Mouse (Mus musculus) embryo, embryonic 11 days (tissue): ENCODE results near the gene Zrsr1.

Source experiments
- DNase-seq: peaks from one replicate; pipeline ENCODE4 v3.0.0-alpha.2; 2015

Gene Zrsr1

DNA sequence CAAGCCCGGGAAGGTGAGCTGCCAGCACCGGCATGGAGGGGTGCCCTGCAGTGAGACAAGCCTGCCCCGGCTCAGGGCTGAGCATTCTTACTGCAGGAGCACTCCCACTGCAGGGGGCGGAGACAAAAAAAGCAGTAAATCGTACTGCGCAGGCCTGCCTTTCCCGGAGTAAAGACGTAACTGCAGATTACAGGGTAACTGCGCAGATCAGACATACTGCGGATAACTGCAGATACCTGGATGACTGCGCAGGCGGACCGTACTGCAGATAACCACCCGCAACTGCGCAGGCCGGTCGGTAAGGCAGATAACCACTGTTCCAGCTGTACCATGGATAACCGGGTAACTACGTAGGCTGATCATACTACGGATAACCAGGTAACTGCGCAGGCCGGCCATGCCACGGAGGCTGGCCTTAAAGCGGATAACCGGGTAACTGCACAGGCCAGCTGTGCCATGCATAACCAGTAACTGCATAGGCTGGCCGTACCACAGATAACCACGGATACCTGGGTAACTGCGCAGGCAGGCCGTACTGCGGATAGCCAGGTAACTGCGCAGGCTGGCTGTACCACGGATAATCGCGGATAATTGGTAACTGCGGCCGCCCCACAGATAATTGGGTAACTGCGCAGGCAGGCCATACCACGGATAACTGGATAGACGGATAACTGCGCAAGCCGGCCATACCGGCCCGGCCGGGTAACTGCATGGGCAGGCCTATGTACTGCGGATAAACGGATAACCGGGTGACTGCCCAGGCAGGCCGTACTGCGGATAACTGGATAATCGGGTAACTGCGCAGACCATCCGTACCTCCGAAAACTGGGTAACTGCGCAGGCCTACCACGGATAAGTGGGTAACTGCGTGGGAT, at the start of gene Zrsr1:
Gene Zrsr1, plus strand, starts transcription at position 171 of the 875 bp plus-strand sequence.
- DNase-seq = peak; percentile 76

DNA sequence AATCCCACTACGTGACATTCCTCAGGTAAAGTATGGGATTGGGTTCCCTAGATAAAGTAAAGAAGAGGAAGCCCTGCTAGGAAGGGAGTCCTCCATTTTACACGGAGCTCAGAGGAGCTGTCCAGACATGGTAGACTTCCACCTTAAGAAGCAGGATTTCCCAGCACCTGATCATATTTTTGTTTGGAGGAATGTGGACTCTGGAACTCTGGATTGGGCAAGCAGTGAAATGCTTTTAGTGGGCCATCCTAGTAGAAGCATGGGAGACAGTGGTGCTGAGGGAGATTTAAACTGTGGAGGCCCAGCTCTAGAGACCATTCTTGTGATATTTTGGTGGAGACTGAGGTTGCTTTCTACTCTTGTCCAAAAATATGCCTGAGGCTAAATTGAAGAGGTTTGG, 49.3 kb upstream of the Zrsr1 start:
- no peak for DNase-seq

- no peak for DNase-seq
Measured at GRCm38 (mm10) chr11:22923606-22924005, 48.2 kb upstream of the Zrsr1 start.

DNA sequence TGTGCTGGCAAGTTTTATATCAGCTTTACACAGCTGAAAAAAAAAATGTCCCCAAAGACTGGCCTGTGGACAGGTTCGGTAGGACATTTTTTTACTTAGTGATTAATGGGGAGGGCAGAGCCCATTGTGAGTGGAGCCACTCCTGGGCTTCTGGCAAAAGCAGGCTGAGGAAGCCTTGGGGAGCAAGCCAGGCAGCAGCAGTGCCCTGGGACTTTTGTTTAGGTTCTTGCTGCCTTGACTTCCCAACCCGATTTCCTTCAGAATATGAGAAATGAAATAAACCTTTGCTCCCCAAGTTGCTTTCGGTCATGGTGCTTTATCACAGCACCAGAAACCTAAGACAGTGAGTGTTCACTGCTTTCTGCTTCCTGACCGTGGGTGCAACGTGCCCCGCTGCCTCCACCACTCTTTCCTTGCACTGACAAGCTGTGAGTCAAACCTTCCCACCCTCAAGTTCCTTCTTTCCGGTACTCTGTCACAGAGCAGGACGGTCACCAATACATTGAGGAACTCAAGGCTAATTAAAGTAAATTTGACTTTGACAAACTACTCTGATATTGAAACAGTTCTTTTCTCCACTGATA, 43.1 kb upstream of the Zrsr1 start:
- no peak for DNase-seq

DNA sequence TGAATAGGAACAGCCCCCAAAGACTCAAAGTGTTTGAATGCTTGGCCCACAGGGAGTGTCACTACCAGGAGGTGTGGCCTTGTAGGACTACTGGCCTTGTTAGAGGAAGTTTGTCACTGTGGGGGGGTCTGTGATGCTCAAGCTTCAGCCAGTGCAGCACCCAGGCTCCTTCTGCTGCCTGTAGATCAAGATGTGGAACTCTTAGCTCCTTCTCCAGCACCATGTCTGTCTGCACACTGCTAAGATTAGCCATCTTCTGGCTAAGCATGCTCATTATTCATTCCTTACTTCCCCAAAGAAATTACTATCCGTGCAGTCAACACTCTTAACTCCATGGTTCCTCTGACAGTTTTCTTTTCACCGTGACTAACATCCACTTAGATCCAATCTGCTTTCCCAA, 41.7 kb upstream of the Zrsr1 start:
- no peak for DNase-seq

GRCm38 (mm10) chr11:22931320-22931905, 40.4 kb upstream of the Zrsr1 start:
- no peak for DNase-seq

GRCm38 (mm10) chr11:22932167-22932566, 39.6 kb upstream of the Zrsr1 start:
- DNase-seq = no peak

- DNase-seq = no peak
Measured at GRCm38 (mm10) chr11:22936446-22937125, 35.2 kb upstream of the Zrsr1 start.

GRCm38 (mm10) chr11:22937716-22938316, 34.0 kb upstream of the Zrsr1 start:
- DNase-seq = no peak

DNA sequence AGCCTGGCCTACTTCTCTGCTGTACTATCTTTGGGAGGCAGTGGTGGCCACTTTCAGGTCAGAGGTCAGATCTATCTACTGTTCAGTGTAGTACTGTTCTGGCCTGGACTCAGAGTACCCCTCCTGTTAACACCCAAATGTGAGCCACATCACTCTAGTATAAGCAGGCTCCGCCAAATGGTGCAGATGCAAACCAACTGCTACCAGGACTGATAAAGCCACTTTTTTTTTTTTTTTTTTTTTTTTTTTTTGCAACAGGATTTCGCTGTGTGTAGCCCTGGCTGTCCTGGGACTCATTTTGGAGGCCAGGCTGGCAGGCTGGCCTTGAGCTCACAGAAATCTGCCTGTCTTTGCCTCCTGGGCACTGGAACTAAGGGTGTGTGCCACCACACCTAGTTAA, 32.8 kb upstream of the Zrsr1 start:
- DNase-seq = no peak

GRCm38 (mm10) chr11:22949101-22949500, 22.7 kb upstream of the Zrsr1 start:
- no peak for DNase-seq

DNA sequence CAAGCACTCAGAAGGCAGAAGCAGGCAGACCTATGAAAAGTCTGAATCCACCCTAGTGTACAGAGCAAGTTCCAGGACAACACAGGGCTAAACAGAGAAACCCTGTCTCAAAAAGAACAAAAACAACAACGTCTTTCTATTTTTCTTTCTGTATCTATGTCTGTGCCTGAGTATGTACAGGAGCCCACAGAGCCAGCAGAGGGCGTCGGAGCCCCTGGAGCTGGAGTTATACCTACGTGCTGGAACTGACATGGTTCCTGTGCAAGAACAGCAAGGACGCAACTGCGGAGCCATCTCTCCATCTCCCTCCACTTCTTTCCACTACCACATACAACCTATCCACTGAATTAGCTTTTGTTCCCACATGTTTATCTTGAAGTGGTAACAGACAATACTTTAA, 21.7 kb upstream of the Zrsr1 start:
- no peak for DNase-seq

DNA sequence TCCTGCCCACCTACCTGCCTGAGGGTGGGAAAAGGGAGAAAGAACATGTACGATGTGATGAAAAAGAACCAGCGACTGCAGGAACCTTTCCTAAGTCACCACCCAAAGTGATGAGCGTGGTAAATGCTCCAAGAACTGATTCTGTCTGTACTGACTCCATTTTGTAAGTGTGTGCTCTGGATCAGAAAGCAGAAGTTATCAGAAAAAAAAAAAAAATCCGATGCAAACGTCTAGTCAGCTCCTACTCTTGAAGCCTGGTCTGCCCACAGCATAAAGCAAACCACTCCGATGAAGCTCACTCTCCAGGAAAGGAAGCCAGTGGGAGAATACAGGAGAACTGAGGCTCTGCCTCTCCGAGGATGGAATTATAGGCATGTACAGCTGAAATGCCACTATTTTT, 19.1 kb upstream of the Zrsr1 start:
- DNase-seq = no peak

DNA sequence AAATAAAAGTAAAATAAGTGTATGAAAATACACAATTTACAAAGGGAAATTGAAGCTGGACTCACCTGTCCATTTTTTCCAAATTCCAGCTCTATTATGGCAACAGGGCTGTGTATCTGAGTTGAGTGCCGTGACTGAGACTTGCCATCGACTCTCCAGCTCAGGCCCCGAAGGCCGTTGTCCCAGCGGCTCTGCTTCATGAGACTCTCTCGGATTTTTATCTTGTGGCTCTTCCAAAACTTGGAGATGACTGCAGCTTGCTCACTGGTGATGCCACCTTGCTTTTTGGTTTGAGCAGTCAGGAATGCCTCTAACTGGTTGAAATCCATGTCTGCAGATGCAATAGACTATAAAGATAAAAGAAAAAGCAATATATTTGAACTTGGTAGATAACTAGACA, 15.5 kb upstream of the Zrsr1 start:
- DNase-seq = no peak

GRCm38 (mm10) chr11:22956830-22957229, 15.0 kb upstream of the Zrsr1 start:
- DNase-seq = peak; percentile 34

DNA sequence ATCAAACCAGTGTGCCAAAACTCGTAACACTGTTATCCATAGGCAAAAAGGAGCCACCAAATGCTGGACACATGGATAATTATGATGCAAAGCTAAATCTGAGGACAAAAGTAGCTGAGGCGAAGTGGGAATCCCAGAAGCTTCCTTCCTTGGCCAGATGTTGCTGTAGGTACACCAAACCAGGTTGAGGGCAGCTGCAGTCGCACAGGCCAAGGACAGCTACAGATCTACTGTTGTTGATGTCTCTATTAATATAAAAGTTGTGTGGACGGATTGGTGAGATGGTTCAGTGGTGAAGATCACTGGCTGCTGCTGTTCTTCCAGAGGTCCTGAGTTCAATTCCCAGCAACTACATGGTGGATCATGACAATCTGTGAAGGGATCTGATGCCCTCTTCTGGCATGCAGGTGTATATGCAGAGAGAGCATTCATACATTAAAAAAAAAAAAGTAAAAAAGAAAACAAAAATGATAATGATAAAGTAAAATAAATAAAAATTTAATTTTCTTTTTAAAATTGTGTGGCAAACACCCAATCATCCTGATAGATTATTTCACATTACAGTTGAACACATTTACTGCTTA, 13.9 kb upstream of the Zrsr1 start:
- no peak for DNase-seq

GRCm38 (mm10) chr11:22962101-22962500, 9.7 kb upstream of the Zrsr1 start:
- no peak for DNase-seq

DNA sequence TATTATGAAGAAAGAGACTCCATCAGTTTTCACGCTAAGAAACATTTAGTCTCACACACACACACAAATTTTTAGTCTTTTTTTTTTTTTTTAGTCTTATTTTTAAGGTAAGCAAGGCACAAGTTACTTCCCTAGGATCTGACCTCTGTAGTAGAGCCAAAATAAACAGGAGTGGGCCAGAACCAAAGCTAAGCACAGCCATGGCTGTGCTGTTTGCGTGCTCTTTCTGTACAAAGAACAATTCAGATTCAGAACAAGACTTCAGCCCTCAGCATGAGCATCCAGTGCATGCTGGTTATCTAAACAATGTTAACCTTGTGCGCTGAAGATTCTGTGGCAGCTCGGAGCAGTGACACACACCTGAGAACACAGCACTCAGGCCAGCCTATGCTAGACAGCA, 7.4 kb upstream of the Zrsr1 start:
- DNase-seq = no peak

DNA sequence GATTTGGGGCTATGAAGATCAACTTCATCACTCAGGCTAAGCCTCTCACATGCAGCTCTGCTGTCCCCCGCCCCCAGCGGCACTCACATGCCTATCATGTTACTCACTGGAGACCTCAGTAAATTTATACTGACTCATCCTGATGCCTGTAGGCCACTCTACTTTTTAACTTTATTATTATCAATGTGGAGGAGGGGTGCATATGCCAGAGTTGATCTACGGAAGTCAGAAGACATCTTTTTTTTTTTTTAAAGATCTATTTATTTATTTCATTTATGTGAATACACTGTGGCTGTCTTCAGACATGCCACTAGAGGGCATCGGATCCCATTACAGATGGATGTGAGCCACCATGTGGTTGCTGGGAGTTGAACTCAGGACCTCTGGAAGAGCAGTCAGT, 6.3 kb upstream of the Zrsr1 start:
- DNase-seq = no peak

GRCm38 (mm10) chr11:22969486-22969885, 2.3 kb upstream of the Zrsr1 start:
- DNase-seq = no peak

GRCm38 (mm10) chr11:22970546-22970945, 1.3 kb upstream of the Zrsr1 start:
- DNase-seq = no peak

- peak; percentile 78 for DNase-seq
Measured at GRCm38 (mm10) chr11:22972746-22973526, 1.1 kb downstream of the Zrsr1 start.
